8 mouse cellular contexts compared by ENCODE assay signal in the genomic region with DNA sequence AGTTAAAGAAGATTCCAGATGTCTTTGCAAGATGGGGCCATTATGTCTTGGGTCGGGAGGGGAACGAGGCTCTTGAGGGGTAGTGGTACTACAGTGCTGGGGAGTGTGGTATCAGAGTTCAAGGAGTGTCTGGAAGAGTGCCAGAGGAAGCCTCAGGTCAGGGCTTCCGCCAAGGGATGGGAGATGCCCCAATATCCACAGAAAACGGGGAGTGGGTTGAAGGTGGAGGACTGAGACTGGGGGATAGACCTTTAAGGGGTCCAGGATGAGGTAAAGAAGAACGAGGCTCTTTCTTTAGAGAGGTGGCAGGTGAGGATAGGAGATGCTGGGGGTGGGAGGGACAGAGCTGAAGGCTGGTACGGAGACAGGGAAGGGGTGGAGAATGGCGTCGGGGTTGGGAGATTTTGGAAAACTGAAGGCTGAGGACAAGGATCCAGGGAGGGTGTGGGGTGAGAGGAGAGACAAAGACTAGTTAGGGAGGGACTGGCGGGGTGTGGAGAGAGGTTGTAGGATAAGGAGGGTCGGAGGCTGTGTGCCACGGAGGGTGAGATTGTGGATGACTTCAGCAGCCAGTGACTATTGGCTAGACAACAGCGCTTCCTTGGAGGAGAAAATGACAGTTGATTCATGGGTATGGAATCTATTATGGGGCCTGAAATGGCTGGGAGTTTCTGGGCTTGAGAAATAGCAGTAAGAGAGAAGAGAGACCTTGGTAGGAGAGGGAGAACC. TPM values are rescaled to one million over a fixed set of nuclear protein-coding genes. Genes with fewer than 3 reads are reported as not detected.
DNase-seq lines count a peak whose midpoint lies in the region; ATAC-seq lines count a peak whose summit lies in the region.

No protein-coding gene starts in this region.

- no peak for DNase-seq in heart, postnatal 10 days
- no peak for DNase-seq in embryonic facial prominence, embryonic 10.5 days (ENCODE audit: low spot score)
- no peak for DNase-seq in hindbrain, embryonic 14.5 days (ENCODE audit: low spot score)
- DNase-seq in layer of hippocampus, postnatal 25 days (ENCODE audit: extremely low spot score in 1 of 2, low spot score in 1 of 2) = no peak
- no peak for DNase-seq in left cerebral cortex, adult 18-20 months (ENCODE audit: low spot score in 2 of 2)
- DNase-seq in left cerebral cortex, postnatal 36 days (ENCODE audit: low spot score in 2 of 2) = no peak

- peaks cover 60% of the 10 kb centered on the region for H3K4me1 ChIP-seq in heart, embryonic 12.5 days (replicated peaks)
- H3K4me1 ChIP-seq in embryonic facial prominence, embryonic 10.5 days = peaks cover 72% of the 10 kb centered on the region
- H3K4me1 ChIP-seq in hindbrain, embryonic 14.5 days (replicated peaks; ENCODE audit: control insufficient read depth, insufficient read depth, low read length) = peaks cover 63% of the 10 kb centered on the region
- H3K4me1 ChIP-seq in midbrain, embryonic 16.5 days (ENCODE audit: control insufficient read depth, insufficient read depth, low read length) = peaks cover 63% of the 10 kb centered on the region

- peak overlapping the region; percentile 22; the same call in 1 of the 2 replicates for H3K9ac ChIP-seq in heart, embryonic 12.5 days
- H3K9ac ChIP-seq in hindbrain, embryonic 14.5 days = peak overlapping the region; percentile 59
- peak overlapping the region; percentile 59 for H3K9ac ChIP-seq in midbrain, embryonic 16.5 days (ENCODE audit: low read depth, low read length)

- no peaks in the 10 kb centered on the region for H3K27me3 ChIP-seq in heart, embryonic 12.5 days (replicated peaks)
- H3K27me3 ChIP-seq in embryonic facial prominence, embryonic 10.5 days (replicated peaks; ENCODE audit: low read depth, poor library complexity, severe bottlenecking) = no peaks in the 10 kb centered on the region
- no peaks in the 10 kb centered on the region for H3K27me3 ChIP-seq in hindbrain, embryonic 14.5 days (ENCODE audit: control insufficient read depth, insufficient read depth, low read length)
- no peaks in the 10 kb centered on the region for H3K27me3 ChIP-seq in midbrain, embryonic 16.5 days (ENCODE audit: control insufficient read depth, insufficient read depth, low read depth, low read length)

- no peak for ATAC-seq in heart, embryonic 12.5 days (ENCODE audit: insufficient number of reproducible peaks, low FRiP score)
- peak; percentile 6; the same call in 1 of the 2 replicates for ATAC-seq in hindbrain, embryonic 14.5 days (ENCODE audit: low FRiP score)
- ATAC-seq in midbrain, embryonic 16.5 days = peak; percentile 12; the same call in 1 of the 2 replicates

- peak overlapping the region; percentile 77 for H3K27ac ChIP-seq in heart, embryonic 12.5 days (ENCODE audit: poor library complexity, severe bottlenecking)
- peak overlapping the region; percentile 83 for H3K27ac ChIP-seq in embryonic facial prominence, embryonic 10.5 days (replicated peaks)
- H3K27ac ChIP-seq in hindbrain, embryonic 14.5 days = peak overlapping the region; percentile 93
- peak overlapping the region; percentile 95 for H3K27ac ChIP-seq in midbrain, embryonic 16.5 days (ENCODE audit: low read length)

- intact Hi-C loops in heart, postnatal 10 days (cut with DNase I) = no loop called here
- intact Hi-C loops in left cerebral cortex, postnatal 36 days (cut with DNase I) = no loop called here

- H3K36me3 ChIP-seq in heart, embryonic 12.5 days = peaks cover 26% of the 10 kb centered on the region
- H3K36me3 ChIP-seq in embryonic facial prominence, embryonic 10.5 days (replicated peaks) = peaks cover 34% of the 10 kb centered on the region
- H3K36me3 ChIP-seq in hindbrain, embryonic 14.5 days (replicated peaks; ENCODE audit: control insufficient read depth, insufficient read depth) = peaks cover 28% of the 10 kb centered on the region
- H3K36me3 ChIP-seq in midbrain, embryonic 16.5 days (ENCODE audit: control insufficient read depth, insufficient read depth, low read length) = peaks cover 17% of the 10 kb centered on the region

- H3K4me3 ChIP-seq in heart, embryonic 12.5 days = peak overlapping the region; percentile 25
- peak overlapping the region; percentile 55 for H3K4me3 ChIP-seq in embryonic facial prominence, embryonic 10.5 days
- H3K4me3 ChIP-seq in hindbrain, embryonic 14.5 days (replicated peaks; ENCODE audit: low read length) = peak overlapping the region; percentile 23
- H3K4me3 ChIP-seq in midbrain, embryonic 16.5 days (ENCODE audit: low read depth, low read length) = peak overlapping the region; percentile 36

- no peaks in the 10 kb centered on the region for H3K9me3 ChIP-seq in heart, embryonic 12.5 days (replicated peaks)
- no peaks in the 10 kb centered on the region for H3K9me3 ChIP-seq in embryonic facial prominence, embryonic 10.5 days
- no peaks in the 10 kb centered on the region for H3K9me3 ChIP-seq in hindbrain, embryonic 14.5 days (ENCODE audit: control insufficient read depth, low read length)
- H3K9me3 ChIP-seq in midbrain, embryonic 16.5 days (replicated peaks; ENCODE audit: control insufficient read depth, low read length, poor library complexity, severe bottlenecking) = no peaks in the 10 kb centered on the region

- WGBS in heart, embryonic 12.5 days = 23% methylated on average over 12 of the region's 12 CpGs
- 26% methylated on average over 12 of the region's 12 CpGs for WGBS in embryonic facial prominence, embryonic 10.5 days
- WGBS in hindbrain, embryonic 14.5 days = 13% methylated on average over 12 of the region's 12 CpGs
- 21% methylated on average over 12 of the region's 12 CpGs for WGBS in midbrain, embryonic 16.5 days

- H3K4me2 ChIP-seq in heart, embryonic 12.5 days = peak overlapping the region; percentile 69
- peak overlapping the region; percentile 62 for H3K4me2 ChIP-seq in hindbrain, embryonic 14.5 days (replicated peaks)
- peak overlapping the region; percentile 68 for H3K4me2 ChIP-seq in midbrain, embryonic 16.5 days (ENCODE audit: low read length)

RNA-seq across cellular contexts. Expression of gene Dlg4, which starts 11.8 kb away (rescaled TPM):
- polyA plus RNA-seq in heart, embryonic 12.5 days (2016; fragmentation: Nextera tagmentation; extraction: Ambion mirVana) = 4.2 and 6.0 TPM in 2 replicates
- 10 to 100 TPM; 11.5 to 12.0 TPM for total RNA-seq in heart, postnatal 10 days (2021)
- polyA plus RNA-seq in embryonic facial prominence, embryonic 10.5 days (2016; fragmentation: Nextera tagmentation; extraction: Ambion mirVana) = 12.6 and 13.2 TPM in 2 replicates
- polyA plus RNA-seq in hindbrain, embryonic 14.5 days (2014; fragmentation: Nextera tagmentation; extraction: Ambion mirVana) = 25.6 and 26.6 TPM in 2 replicates
- 23.4 and 30.0 TPM in 2 replicates for polyA plus RNA-seq in midbrain, embryonic 16.5 days (2015; fragmentation: Nextera tagmentation; extraction: Ambion mirVana)
- 100 to 1,000 TPM; 857 to 887 TPM for total RNA-seq in layer of hippocampus, postnatal 25 days (2021)
- 100 to 1,000 TPM; 718 to 731 TPM for total RNA-seq in left cerebral cortex, adult 18-20 months (2021)
- 100 to 1,000 TPM; 867 to 894 TPM for total RNA-seq in left cerebral cortex, postnatal 36 days (2021)

RNA-seq across cellular contexts. Expression of gene Acadvl, which starts 13.4 kb away (rescaled TPM):
- 126 and 129 TPM in 2 replicates for polyA plus RNA-seq in heart, embryonic 12.5 days (2016; fragmentation: Nextera tagmentation; extraction: Ambion mirVana)
- total RNA-seq in heart, postnatal 10 days (2021) = 1,000 to 10,000 TPM; 1,260 to 1,282 TPM
- polyA plus RNA-seq in embryonic facial prominence, embryonic 10.5 days (2016; fragmentation: Nextera tagmentation; extraction: Ambion mirVana) = 42.2 and 46.3 TPM in 2 replicates
- 49.9 and 56.1 TPM in 2 replicates for polyA plus RNA-seq in hindbrain, embryonic 14.5 days (2014; fragmentation: Nextera tagmentation; extraction: Ambion mirVana)
- polyA plus RNA-seq in midbrain, embryonic 16.5 days (2015; fragmentation: Nextera tagmentation; extraction: Ambion mirVana) = 56.3 and 61.6 TPM in 2 replicates
- total RNA-seq in layer of hippocampus, postnatal 25 days (2021) = 10 to 100 TPM; 56.9 to 62.4 TPM
- 10 to 100 TPM; 55.6 to 57.9 TPM for total RNA-seq in left cerebral cortex, adult 18-20 months (2021)
- total RNA-seq in left cerebral cortex, postnatal 36 days (2021) = 10 to 100 TPM; 54.3 to 58.5 TPM

RNA-seq across cellular contexts. Expression of gene Asgr1, which starts 25.3 kb away (rescaled TPM):
- 0.15 and 0.19 TPM in 2 replicates for polyA plus RNA-seq in heart, embryonic 12.5 days (2016; fragmentation: Nextera tagmentation; extraction: Ambion mirVana)
- under 1 TPM in 1 of 2 experiments, not detected in 1; 0.22 TPM for total RNA-seq in heart, postnatal 10 days (2021)
- polyA plus RNA-seq in embryonic facial prominence, embryonic 10.5 days (2016; fragmentation: Nextera tagmentation; extraction: Ambion mirVana) = 0.55 and 0.70 TPM in 2 replicates
- polyA plus RNA-seq in hindbrain, embryonic 14.5 days (2014; fragmentation: Nextera tagmentation; extraction: Ambion mirVana) = 2.4 and 4.1 TPM in 2 replicates
- polyA plus RNA-seq in midbrain, embryonic 16.5 days (2015; fragmentation: Nextera tagmentation; extraction: Ambion mirVana) = 2.3 and 3.0 TPM in 2 replicates
- under 1 TPM; 0.73 to 0.74 TPM for total RNA-seq in layer of hippocampus, postnatal 25 days (2021)
- 1 to 10 TPM; 2.2 to 3.8 TPM for total RNA-seq in left cerebral cortex, adult 18-20 months (2021)
- 1 to 10 TPM in 1 of 2 experiments, under 1 TPM in 1; 0.99 to 1.1 TPM for total RNA-seq in left cerebral cortex, postnatal 36 days (2021)

RNA-seq across cellular contexts. Expression of gene Dvl2, which starts 28.2 kb away (rescaled TPM):
- 25.8 and 26.1 TPM in 2 replicates for polyA plus RNA-seq in heart, embryonic 12.5 days (2016; fragmentation: Nextera tagmentation; extraction: Ambion mirVana)
- 10 to 100 TPM in 1 of 2 experiments, 1 to 10 TPM in 1; 8.6 to 11.8 TPM for total RNA-seq in heart, postnatal 10 days (2021)
- polyA plus RNA-seq in embryonic facial prominence, embryonic 10.5 days (2016; fragmentation: Nextera tagmentation; extraction: Ambion mirVana) = 59.0 and 59.8 TPM in 2 replicates
- polyA plus RNA-seq in hindbrain, embryonic 14.5 days (2014; fragmentation: Nextera tagmentation; extraction: Ambion mirVana) = 17.9 and 20.9 TPM in 2 replicates
- polyA plus RNA-seq in midbrain, embryonic 16.5 days (2015; fragmentation: Nextera tagmentation; extraction: Ambion mirVana) = 21.9 and 26.1 TPM in 2 replicates
- total RNA-seq in layer of hippocampus, postnatal 25 days (2021) = 10 to 100 TPM; 31.2 to 37.8 TPM
- total RNA-seq in left cerebral cortex, adult 18-20 months (2021) = 10 to 100 TPM; 28.6 to 32.9 TPM
- total RNA-seq in left cerebral cortex, postnatal 36 days (2021) = 10 to 100 TPM; 25.4 to 36.0 TPM

RNA-seq across cellular contexts. Expression of gene Phf23, which starts 33.0 kb away (rescaled TPM):
- polyA plus RNA-seq in heart, embryonic 12.5 days (2016; fragmentation: Nextera tagmentation; extraction: Ambion mirVana) = 51.0 and 54.1 TPM in 2 replicates
- total RNA-seq in heart, postnatal 10 days (2021) = 10 to 100 TPM; 23.1 to 27.7 TPM
- polyA plus RNA-seq in embryonic facial prominence, embryonic 10.5 days (2016; fragmentation: Nextera tagmentation; extraction: Ambion mirVana) = 96.5 and 98.3 TPM in 2 replicates
- 38.0 and 38.4 TPM in 2 replicates for polyA plus RNA-seq in hindbrain, embryonic 14.5 days (2014; fragmentation: Nextera tagmentation; extraction: Ambion mirVana)
- polyA plus RNA-seq in midbrain, embryonic 16.5 days (2015; fragmentation: Nextera tagmentation; extraction: Ambion mirVana) = 51.2 and 58.6 TPM in 2 replicates
- 10 to 100 TPM; 41.4 to 46.9 TPM for total RNA-seq in layer of hippocampus, postnatal 25 days (2021)
- 10 to 100 TPM; 52.6 to 53.8 TPM for total RNA-seq in left cerebral cortex, adult 18-20 months (2021)
- 10 to 100 TPM; 41.3 to 46.1 TPM for total RNA-seq in left cerebral cortex, postnatal 36 days (2021)

Comparison
In these comparisons a context has a peak if more than half of its experiments do, and no peak if none do; other contexts are left out.
1. RNA of gene Dlg4, which starts 11.8 kb away (total RNA-seq): 867 to 894 TPM in left cerebral cortex, postnatal 36 days, 857 to 887 TPM in layer of hippocampus, postnatal 25 days and 718 to 731 TPM in left cerebral cortex, adult 18-20 months; 11.5 to 12.0 TPM in heart, postnatal 10 days; every median in the first group is over 10 times any median in the second.
2. RNA of gene Acadvl, which starts 13.4 kb away (total RNA-seq): 1,260 to 1,282 TPM in heart, postnatal 10 days; 56.9 to 62.4 TPM in layer of hippocampus, postnatal 25 days, 54.3 to 58.5 TPM in left cerebral cortex, postnatal 36 days and 55.6 to 57.9 TPM in left cerebral cortex, adult 18-20 months; every median in the first group is over 10 times any median in the second.
3. Peak in every context shown above with its lines, with median percentiles within 50 percentile points of each other: H3K27ac ChIP-seq, H3K4me2 ChIP-seq, H3K4me3 ChIP-seq and H3K9ac ChIP-seq.